Mouse (Mus musculus): Measurements from ENCODE around the gene Gm29289. TPM values are rescaled to one million over a fixed set of nuclear protein-coding genes. Genes with fewer than 3 reads are reported as not detected.
"Not testable (repeated sequence)": the region's sequence is repeated elsewhere in the genome, so short reads cannot be mapped to it uniquely, and the experiment has no call there.

The Gm29289 gene
- not detected in 2 replicates for total RNA-seq (2014; rRNA removed)
- not detected in 2 replicates for polyA plus RNA-seq (2015; fragmentation: Nextera tagmentation; extraction: Ambion mirVana)

DNA sequence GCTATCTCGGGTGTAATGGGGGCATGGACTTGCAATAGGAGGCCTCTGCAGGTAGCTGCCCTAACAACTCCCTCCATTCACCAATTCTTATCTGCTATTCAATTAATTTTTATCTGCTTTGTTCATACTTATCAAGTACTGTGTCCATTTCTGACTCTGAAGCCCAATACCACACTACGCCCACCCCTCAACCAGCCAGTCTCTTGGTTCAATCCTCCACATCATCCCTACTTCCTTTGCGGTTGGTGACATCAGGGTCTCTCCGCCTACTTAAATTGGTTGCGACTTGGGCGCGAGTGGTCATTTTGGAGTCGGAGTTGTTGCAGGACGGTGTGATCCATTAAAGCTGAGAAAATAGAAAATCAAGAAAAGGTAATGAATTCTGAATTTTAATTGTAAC, at the start of gene Gm29289:
Gene Gm29289 (plus strand): TSS at position 301 of the 400 bp plus-strand sequence.
- no CpG with 5 or more reads among the region's 9 CpGs for WGBS
- not testable (repeated sequence) for H3K4me3 ChIP-seq (ENCODE audit: low read length); H3K27ac ChIP-seq; ATAC-seq; H3K36me3 ChIP-seq (ENCODE audit: insufficient read depth, low read length); H3K9ac ChIP-seq (replicated peaks; ENCODE audit: low read length); H3K4me2 ChIP-seq (ENCODE audit: low read depth, low read length); H3K4me1 ChIP-seq (ENCODE audit: insufficient read depth, low read length); H3K27me3 ChIP-seq (ENCODE audit: insufficient read depth, low read length); H3K9me3 ChIP-seq (ENCODE audit: low read length); DNase-seq (ENCODE audit: low spot score)

GRCm38 (mm10) chrY:2900689-2901088, 31.7 kb upstream of the Gm29289 start, which contains the start of gene Gm10352:
TSS of gene Gm10352 (plus strand) at chrY:2900989.
- no CpG with 5 or more reads among the region's 9 CpGs for WGBS
- not testable (repeated sequence) for H3K27me3 ChIP-seq (ENCODE audit: insufficient read depth, low read length); H3K9ac ChIP-seq (replicated peaks; ENCODE audit: low read length); H3K36me3 ChIP-seq (ENCODE audit: insufficient read depth, low read length); H3K27ac ChIP-seq; H3K4me3 ChIP-seq (ENCODE audit: low read length); H3K4me2 ChIP-seq (ENCODE audit: low read depth, low read length); ATAC-seq; H3K4me1 ChIP-seq (ENCODE audit: insufficient read depth, low read length); H3K9me3 ChIP-seq (ENCODE audit: low read length); DNase-seq (ENCODE audit: low spot score)

Other genes with a start within 250 kb of the Gm29289 start
- not detected in 2 replicates for gene H2al2b, start 211.9 kb upstream of the Gm29289 start, total RNA-seq (2014; rRNA removed)
- gene H2al2b, start 211.9 kb upstream of the Gm29289 start, polyA plus RNA-seq (2015; fragmentation: Nextera tagmentation; extraction: Ambion mirVana): not detected in 2 replicates
- not detected in 2 replicates for gene Gm4064, start 136.4 kb upstream of the Gm29289 start, total RNA-seq (2014; rRNA removed)
- gene Gm4064, start 136.4 kb upstream of the Gm29289 start, polyA plus RNA-seq (2015; fragmentation: Nextera tagmentation; extraction: Ambion mirVana): not detected in 2 replicates
- gene Rbmy, start 101.9 kb upstream of the Gm29289 start, total RNA-seq (2014; rRNA removed): not detected in 2 replicates
- gene Rbmy, start 101.9 kb upstream of the Gm29289 start, polyA plus RNA-seq (2015; fragmentation: Nextera tagmentation; extraction: Ambion mirVana): not detected in 2 replicates
- not detected in 2 replicates for gene Gm10256, start 101.9 kb upstream of the Gm29289 start, total RNA-seq (2014; rRNA removed)
- not detected in 2 replicates for gene Gm10256, start 101.9 kb upstream of the Gm29289 start, polyA plus RNA-seq (2015; fragmentation: Nextera tagmentation; extraction: Ambion mirVana)
- gene Gm10352, start 31.6 kb upstream of the Gm29289 start, total RNA-seq (2014; rRNA removed): not detected in 2 replicates
- gene Gm10352, start 31.6 kb upstream of the Gm29289 start, polyA plus RNA-seq (2015; fragmentation: Nextera tagmentation; extraction: Ambion mirVana): 0.11 TPM in 1 of 2 replicates, not detected in the other

All from hindbrain, postnatal 0 days (tissue).